Mouse (Mus musculus) NIH3T3 (cell line): ENCODE results near the gene Bhlha15.

Experiments
- DNase-seq: peaks from one replicate; pipeline ENCODE4 v3.0.0-alpha.2; 2012; ENCODE audit warnings: low read depth

Bhlha15 gene

GRCm38 (mm10) chr5:144232531-144232930 is 42.4 kb downstream of the Bhlha15 start:
- DNase-seq = no peak

GRCm38 (mm10) chr5:144234222-144234621 is 44.1 kb downstream of the Bhlha15 start:
- no peak for DNase-seq

- no peak for DNase-seq
Measured at GRCm38 (mm10) chr5:144234714-144235113, 44.6 kb downstream of the Bhlha15 start.

- no peak for DNase-seq
Measured at GRCm38 (mm10) chr5:144238969-144239368, 48.9 kb downstream of the Bhlha15 start.
